Mouse (Mus musculus): ENCODE results near the gene Ttll2. TPM values are rescaled to one million over a fixed set of nuclear protein-coding genes. Genes with fewer than 3 reads are reported as not detected.

The Ttll2 gene
- not detected for polyA plus RNA-seq (2014; fragmentation: Illumina TruSeq; extraction: RNeasy Lipid Tissue Mini Kit (QIAGEN cat#74804); ENCODE audit: low read depth, low replicate concordance)

DNA sequence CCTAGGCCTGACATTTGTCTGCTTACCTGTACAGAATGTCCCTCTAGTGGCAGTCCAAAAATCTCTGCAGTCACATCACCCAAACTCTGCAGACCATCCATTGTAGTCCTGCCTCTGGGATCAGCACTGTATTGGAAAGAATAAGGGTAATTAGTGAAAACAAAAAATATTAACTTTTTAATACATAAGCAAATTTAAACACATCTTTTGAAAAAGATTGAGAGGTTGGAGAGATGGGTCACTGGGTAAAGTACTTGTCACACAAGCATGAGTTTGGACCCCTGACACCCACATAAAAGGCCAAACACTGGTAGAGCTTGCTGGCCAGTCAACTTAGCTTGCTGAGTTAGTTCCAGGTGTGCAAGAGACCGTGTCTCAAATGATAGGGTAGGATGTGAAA, at the start of gene Ttll2:
Gene Ttll2 (minus strand): TSS at position 101 of the 400 bp plus-strand sequence.

GRCm38 (mm10) chr17:7385364-7385763, 32.9 kb upstream of the Ttll2 start, which contains the start of gene Unc93a2:
Unc93a2 (minus strand) TSS chr17:7385464.

GRCm38 (mm10) chr17:7371879-7372278, 19.4 kb upstream of the Ttll2 start, which contains the start of gene Gm49630:
Gm49630 (minus strand) TSS chr17:7371979.

GRCm38 (mm10) chr17:7324346-7324745, 28.1 kb downstream of the Ttll2 start, which contains the start of gene Tcp10a:
Tcp10a (plus strand) TSS chr17:7324646.

Other genes starting within 250 kb of the Ttll2 start
- 27.3 TPM for gene Rps6ka2, start 182.6 kb downstream of the Ttll2 start, polyA plus RNA-seq (2014; fragmentation: Illumina TruSeq; extraction: RNeasy Lipid Tissue Mini Kit (QIAGEN cat#74804); ENCODE audit: low read depth, low replicate concordance)
- gene Tcp10a, start 28.1 kb downstream of the Ttll2 start, polyA plus RNA-seq (2014; fragmentation: Illumina TruSeq; extraction: RNeasy Lipid Tissue Mini Kit (QIAGEN cat#74804); ENCODE audit: low read depth, low replicate concordance), result not detected
- gene Gm49630, start 19.3 kb upstream of the Ttll2 start, polyA plus RNA-seq (2014; fragmentation: Illumina TruSeq; extraction: RNeasy Lipid Tissue Mini Kit (QIAGEN cat#74804); ENCODE audit: low read depth, low replicate concordance), result not detected
- gene Unc93a2, start 32.8 kb upstream of the Ttll2 start, polyA plus RNA-seq (2014; fragmentation: Illumina TruSeq; extraction: RNeasy Lipid Tissue Mini Kit (QIAGEN cat#74804); ENCODE audit: low read depth, low replicate concordance), result not detected